Mouse (Mus musculus): Measurements from ENCODE around the gene Mdc1. TPM values are rescaled to one million over a fixed set of nuclear protein-coding genes. Genes with fewer than 3 reads are reported as not detected.

The Mdc1 gene
- polyA plus RNA-seq, 1 experiment from 2014 or later: 2.7 TPM

- Histone ChIP-seq H3K27ac (ENCODE audit: low read depth, low read length) (peak overlapping the region; percentile 66), H3K9me3 (ENCODE audit: control insufficient read depth) (no peaks in the 10 kb centered on the region), H3K4me3 (ENCODE audit: low read depth, low read length) (peak overlapping the region; percentile 61), H3K36me3 (ENCODE audit: control insufficient read depth, insufficient read depth) (no peaks in the 10 kb centered on the region), H3K4me1 (replicated peaks; ENCODE audit: control insufficient read depth, insufficient read depth, low read length) (no peaks in the 10 kb centered on the region), H3K9ac (ENCODE audit: low read depth, low read length) (peak overlapping the region; percentile 46), H3K27me3 (replicated peaks; ENCODE audit: control insufficient read depth, insufficient read depth, low read length) (no peaks in the 10 kb centered on the region), H3K4me2 (replicated peaks; ENCODE audit: low read depth) (peak overlapping the region; percentile 92)
- TF ChIP-seq CTCF (IDR thresholded peaks at IDR 0.05; ENCODE audit: low read depth): no peak
- WGBS: 10% methylated on average over 7 of the region's 7 CpGs
- no peak for ATAC-seq
These were observed 27.6 kb downstream of the Mdc1 start for GRCm38 (mm10) chr17:35868961-35869345.

GRCm38 (mm10) chr17:35869346-35870067 is 28.2 kb downstream of the Mdc1 start:
- H3K4me2 ChIP-seq (replicated peaks; ENCODE audit: low read depth): peak overlapping the region; percentile 92
- WGBS: 3% methylated on average over 7 of the region's 7 CpGs
- H3K9ac ChIP-seq (ENCODE audit: low read depth, low read length): peak overlapping the region; percentile 46
- no peak for TF ChIP-seq CTCF (IDR thresholded peaks at IDR 0.05; ENCODE audit: low read depth)
- H3K27me3 ChIP-seq (replicated peaks; ENCODE audit: control insufficient read depth, insufficient read depth, low read length): no peaks in the 10 kb centered on the region
- no peaks in the 10 kb centered on the region for H3K4me1 ChIP-seq (replicated peaks; ENCODE audit: control insufficient read depth, insufficient read depth, low read length)
- peak overlapping the region; percentile 66 for H3K27ac ChIP-seq (ENCODE audit: low read depth, low read length)
- H3K4me3 ChIP-seq (ENCODE audit: low read depth, low read length): peak overlapping the region; percentile 61
- ATAC-seq: no peak; the same call in 1 of the 2 replicates
- H3K9me3 ChIP-seq (ENCODE audit: control insufficient read depth): no peaks in the 10 kb centered on the region
- H3K36me3 ChIP-seq (ENCODE audit: control insufficient read depth, insufficient read depth): no peaks in the 10 kb centered on the region

- H3K4me2 ChIP-seq (replicated peaks; ENCODE audit: low read depth): peak overlapping the region; percentile 92
- H3K9me3 ChIP-seq (ENCODE audit: control insufficient read depth): no peaks in the 10 kb centered on the region
- no peak for ATAC-seq
- H3K4me1 ChIP-seq (replicated peaks; ENCODE audit: control insufficient read depth, insufficient read depth, low read length): no peaks in the 10 kb centered on the region
- 0 out of 2 replicates have a peak, but pooled peaks cover 3% of the 10 kb centered on the region for H3K36me3 ChIP-seq (ENCODE audit: control insufficient read depth, insufficient read depth)
- peak overlapping the region; percentile 37; the same call in 1 of the 2 replicates for H3K9ac ChIP-seq (ENCODE audit: low read depth, low read length)
- 60% methylated on average over 9 of the region's 9 CpGs for WGBS
- H3K4me3 ChIP-seq (ENCODE audit: low read depth, low read length): peak overlapping the region; percentile 19; the same call in 1 of the 2 replicates
- no peaks in the 10 kb centered on the region for H3K27me3 ChIP-seq (replicated peaks; ENCODE audit: control insufficient read depth, insufficient read depth, low read length)
- peak overlapping the region; percentile 66 for H3K27ac ChIP-seq (ENCODE audit: low read depth, low read length)
- no peak for TF ChIP-seq CTCF (IDR thresholded peaks at IDR 0.05; ENCODE audit: low read depth)
These were observed 29.0 kb downstream of the Mdc1 start for GRCm38 (mm10) chr17:35870151-35870883.

- peak; percentile 73 for TF ChIP-seq CTCF (IDR thresholded peaks at IDR 0.05; ENCODE audit: low read depth)
- ATAC-seq: no peak
- no peaks in the 10 kb centered on the region for H3K4me1 ChIP-seq (replicated peaks; ENCODE audit: control insufficient read depth, insufficient read depth, low read length)
- H3K27me3 ChIP-seq (replicated peaks; ENCODE audit: control insufficient read depth, insufficient read depth, low read length): no peaks in the 10 kb centered on the region
- peak overlapping the region; percentile 19; the same call in 1 of the 2 replicates for H3K4me3 ChIP-seq (ENCODE audit: low read depth, low read length)
- H3K4me2 ChIP-seq (replicated peaks; ENCODE audit: low read depth): peak overlapping the region; percentile 92
- H3K9me3 ChIP-seq (ENCODE audit: control insufficient read depth): no peaks in the 10 kb centered on the region
- H3K9ac ChIP-seq (ENCODE audit: low read depth, low read length): no peak overlapping the region
- 0 out of 2 replicates have a peak, but pooled peaks cover 7% of the 10 kb centered on the region for H3K36me3 ChIP-seq (ENCODE audit: control insufficient read depth, insufficient read depth)
- WGBS: 67% methylated on average over 8 of the region's 8 CpGs
- H3K27ac ChIP-seq (ENCODE audit: low read depth, low read length): peak overlapping the region; percentile 66
These were observed 29.8 kb downstream of the Mdc1 start for GRCm38 (mm10) chr17:35870884-35871696.

GRCm38 (mm10) chr17:35873774-35874519 is 32.6 kb downstream of the Mdc1 start:
- no peak overlapping the region for H3K4me3 ChIP-seq (ENCODE audit: low read depth, low read length)
- peak; percentile 43 for ATAC-seq
- H3K27ac ChIP-seq (ENCODE audit: low read depth, low read length): no peak overlapping the region
- no peaks in the 10 kb centered on the region for H3K27me3 ChIP-seq (replicated peaks; ENCODE audit: control insufficient read depth, insufficient read depth, low read length)
- WGBS: 23% methylated on average over 21 of the region's 21 CpGs
- H3K36me3 ChIP-seq (ENCODE audit: control insufficient read depth, insufficient read depth): 0 out of 2 replicates have a peak, but pooled peaks cover 10% of the 10 kb centered on the region
- peak; percentile 98 for TF ChIP-seq CTCF (IDR thresholded peaks at IDR 0.05; ENCODE audit: low read depth)
- H3K4me1 ChIP-seq (replicated peaks; ENCODE audit: control insufficient read depth, insufficient read depth, low read length): no peaks in the 10 kb centered on the region
- no peaks in the 10 kb centered on the region for H3K9me3 ChIP-seq (ENCODE audit: control insufficient read depth)
- peak overlapping the region; percentile 18; the same call in 1 of the 2 replicates for H3K4me2 ChIP-seq (replicated peaks; ENCODE audit: low read depth)
- H3K9ac ChIP-seq (ENCODE audit: low read depth, low read length): no peak overlapping the region

Data from intestine, postnatal 0 days (tissue).